Mouse (Mus musculus): ENCODE data around the gene Mob3a.
A peak's percentile ranks its signal among the peaks of the same experiment; 100 is the strongest.

Gene Mob3a

DNA sequence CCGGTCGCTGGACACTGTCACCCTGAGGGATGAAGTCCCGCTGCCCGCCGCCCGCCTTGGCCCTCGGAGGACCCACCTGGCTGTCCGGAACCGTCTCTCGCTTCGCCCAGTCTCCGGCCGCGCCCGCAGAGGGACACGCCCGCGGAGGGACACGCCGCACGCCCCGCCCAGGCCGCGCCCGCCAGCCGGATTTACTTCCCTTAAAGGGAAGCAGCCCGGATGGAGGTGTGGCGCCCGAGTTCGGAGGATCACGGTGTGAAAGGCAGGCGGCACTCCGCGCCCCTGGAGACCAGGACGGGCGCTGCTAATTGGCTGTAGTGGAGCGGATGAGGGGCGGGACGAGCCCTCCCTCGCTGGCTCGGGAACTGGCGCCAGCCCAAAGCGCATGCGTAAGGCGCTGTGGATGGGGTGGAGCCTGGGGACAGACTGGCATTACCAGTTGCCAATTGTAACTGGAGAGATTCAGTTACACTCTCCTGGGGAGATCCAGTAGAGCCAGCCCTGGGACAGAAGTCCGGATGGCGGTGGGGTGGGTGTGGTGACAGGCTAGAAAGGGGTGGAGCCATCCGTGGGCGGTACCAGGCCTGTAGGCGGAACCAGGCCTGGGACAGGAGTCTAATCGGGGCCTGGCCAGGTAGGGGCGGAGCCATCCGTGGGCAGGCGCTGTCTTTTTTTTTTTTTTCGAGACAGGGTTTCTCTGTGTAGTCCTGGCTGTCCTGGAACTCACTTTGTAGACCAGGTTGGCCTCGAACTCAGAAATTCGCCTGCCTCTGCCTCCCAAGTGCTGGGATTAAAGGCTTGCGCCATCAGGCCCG is at the start of gene Mob3a, which contains the start of gene Izumo4:
Gene Mob3a, minus strand, starts transcription at position 257 of the 815 bp plus-strand sequence.
Gene Izumo4, plus strand, starts transcription at position 464 of the 815 bp plus-strand sequence.
- DNase-seq, result peak; percentile 99

GRCm38 (mm10) chr10:80751188-80751832 is 49.5 kb upstream of the Mob3a start:
- peak; percentile 41 for DNase-seq

DNA sequence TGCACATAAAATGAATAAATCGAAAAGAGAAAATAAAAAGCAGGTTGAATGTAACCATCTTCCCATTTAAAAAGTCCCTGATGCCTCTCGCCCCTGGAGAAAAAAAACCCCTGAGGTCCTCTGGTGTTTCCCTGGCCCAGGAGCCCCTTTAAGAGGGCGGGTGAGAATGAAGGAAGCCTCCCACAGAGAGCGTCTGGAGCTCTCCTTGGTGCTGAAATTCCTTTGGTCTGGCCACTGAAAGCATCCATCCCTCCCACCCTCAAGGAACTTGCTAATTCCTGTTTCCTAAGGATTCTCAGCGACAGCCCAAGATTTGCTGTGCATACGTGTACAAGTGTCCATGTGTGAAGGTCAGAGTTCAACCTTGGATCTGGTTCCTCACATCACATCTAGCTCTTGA is 46.8 kb upstream of the Mob3a start:
- DNase-seq, result peak; percentile 65

GRCm38 (mm10) chr10:80747410-80747809 is 45.6 kb upstream of the Mob3a start:
- DNase-seq, result peak; percentile 86

DNA sequence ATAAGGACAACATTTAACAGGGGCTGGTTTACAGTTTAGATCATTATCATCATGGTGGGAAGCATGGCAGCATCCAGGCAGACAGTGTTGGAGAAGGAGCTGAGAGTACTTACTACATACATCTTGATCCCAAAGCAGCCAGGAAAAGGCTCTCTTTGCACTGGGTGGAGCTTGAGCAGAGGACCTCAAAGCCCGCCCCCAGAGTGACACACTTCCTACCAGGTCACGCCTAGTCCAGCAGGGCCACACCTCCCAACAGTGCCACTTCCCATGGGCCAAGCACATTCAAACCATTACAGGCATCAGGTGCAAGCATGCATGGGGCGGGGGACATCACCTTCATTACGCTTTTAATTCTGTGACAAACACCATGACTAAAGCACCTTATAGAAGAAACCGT is 42.5 kb upstream of the Mob3a start:
- peak; percentile 86 for DNase-seq

DNA sequence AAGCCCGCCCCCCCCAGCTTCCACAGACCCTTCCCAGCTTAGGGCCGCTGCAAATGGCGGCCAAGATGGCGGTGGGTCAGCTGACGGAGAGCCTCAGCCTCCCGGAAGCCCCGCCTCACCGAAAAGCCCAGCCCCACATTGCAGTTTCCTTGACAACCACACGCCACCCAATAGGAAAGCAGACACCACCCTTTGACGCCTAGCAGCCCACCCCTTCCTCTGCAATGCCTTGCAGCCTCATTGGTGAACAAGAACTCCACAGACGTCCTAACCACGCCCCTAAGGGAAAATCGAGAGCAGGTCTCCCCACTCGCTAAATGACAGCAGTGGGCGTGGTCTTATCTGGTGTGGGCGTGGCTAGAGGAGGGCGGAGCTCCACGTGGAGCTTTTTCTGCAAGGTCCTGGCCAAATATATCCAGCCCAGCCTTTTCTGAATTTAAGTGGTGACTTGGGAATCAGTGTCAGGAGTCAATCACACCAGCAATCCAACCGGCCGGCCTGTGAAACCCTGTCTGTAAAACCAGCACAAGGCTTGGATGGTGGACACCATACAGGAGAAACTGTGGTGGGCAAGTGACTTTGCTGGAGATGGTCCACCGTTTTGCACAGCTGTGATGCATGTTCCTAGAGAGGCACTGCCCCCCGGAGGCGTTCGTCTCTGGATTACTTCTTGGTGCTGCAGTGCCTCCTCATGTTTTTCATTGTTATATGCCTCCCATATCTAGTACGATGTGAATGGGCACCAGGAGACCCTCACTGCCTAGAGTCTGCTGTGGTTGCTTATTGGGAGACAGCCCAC is 40.6 kb upstream of the Mob3a start, which contains the start of gene Ap3d1:
Gene Ap3d1, minus strand, starts transcription at position 85 of the 799 bp plus-strand sequence.
- peak; percentile 98 for DNase-seq

- DNase-seq, result no peak
Measured at GRCm38 (mm10) chr10:80741634-80742179, 39.9 kb upstream of the Mob3a start.

- DNase-seq, result no peak
Measured at GRCm38 (mm10) chr10:80741146-80741545, 39.4 kb upstream of the Mob3a start.

- no peak for DNase-seq
Measured at GRCm38 (mm10) chr10:80738657-80739056, 36.9 kb upstream of the Mob3a start.

GRCm38 (mm10) chr10:80736731-80737130 is 35.0 kb upstream of the Mob3a start:
- DNase-seq, result no peak

DNA sequence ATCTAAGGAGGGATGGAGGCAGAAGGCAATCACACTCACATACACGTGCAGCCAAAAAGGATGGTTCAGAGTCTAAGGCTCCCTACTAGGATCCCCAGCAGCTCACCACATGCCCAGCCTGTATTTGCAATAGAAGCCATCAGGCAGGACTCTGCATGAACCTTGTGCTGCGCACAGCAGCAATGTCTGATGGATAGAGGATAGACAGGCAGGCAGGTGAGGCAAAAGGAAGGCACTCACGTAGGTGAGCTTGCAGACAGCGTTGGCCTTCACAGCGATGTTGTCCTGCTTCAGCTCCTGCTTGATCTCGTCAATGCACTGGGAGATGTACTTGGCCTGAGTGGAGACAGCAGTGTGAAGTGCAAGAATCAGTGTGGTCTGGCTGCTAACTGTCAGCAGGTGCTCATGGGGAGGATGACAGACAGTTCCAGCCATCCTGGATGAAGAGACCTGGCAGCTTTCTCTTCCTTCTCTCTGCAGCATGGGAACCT is 30.9 kb upstream of the Mob3a start:
- DNase-seq, result no peak

DNA sequence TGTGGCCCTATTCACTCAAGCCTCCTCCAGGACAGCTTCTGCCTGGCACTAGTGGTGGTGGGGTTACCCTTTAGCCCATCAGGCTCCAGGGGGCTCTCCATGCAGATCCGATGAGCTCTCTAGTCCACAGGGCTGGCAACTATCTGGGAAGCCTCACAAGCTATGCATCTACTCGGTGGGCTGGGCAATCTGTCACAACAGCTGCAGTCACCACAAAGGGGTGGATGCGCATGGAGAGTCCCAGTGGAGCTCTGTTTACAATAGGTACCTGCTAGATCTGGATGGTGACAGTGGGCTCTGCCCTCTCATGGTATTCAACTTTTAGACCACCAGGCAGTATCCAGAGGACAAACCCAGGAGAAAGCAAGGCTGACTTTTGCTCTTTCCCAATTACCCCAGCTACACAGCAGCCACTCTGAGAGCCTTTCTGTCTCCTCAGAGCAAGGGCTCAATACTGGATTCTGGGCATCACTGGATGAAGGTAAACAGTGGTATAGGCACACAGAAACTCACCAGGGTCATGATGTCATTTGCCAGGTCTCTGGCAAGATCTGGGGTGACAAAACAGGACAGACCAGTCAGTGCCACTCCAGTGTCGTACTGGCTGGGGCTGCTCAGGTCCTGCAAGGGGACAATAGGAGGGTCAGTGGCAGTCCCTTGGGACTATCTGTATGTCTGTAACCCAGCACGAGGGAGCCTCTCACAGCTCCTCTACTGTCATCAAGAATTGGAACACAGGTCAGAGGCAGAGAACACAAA is 25.8 kb upstream of the Mob3a start:
- DNase-seq, result no peak

- no peak for DNase-seq
Measured at GRCm38 (mm10) chr10:80717281-80717680, 15.5 kb upstream of the Mob3a start.

- no peak for DNase-seq
Measured at GRCm38 (mm10) chr10:80710834-80711233, 9.1 kb upstream of the Mob3a start.

GRCm38 (mm10) chr10:80705479-80705878 is 3.7 kb upstream of the Mob3a start:
- no peak for DNase-seq

DNA sequence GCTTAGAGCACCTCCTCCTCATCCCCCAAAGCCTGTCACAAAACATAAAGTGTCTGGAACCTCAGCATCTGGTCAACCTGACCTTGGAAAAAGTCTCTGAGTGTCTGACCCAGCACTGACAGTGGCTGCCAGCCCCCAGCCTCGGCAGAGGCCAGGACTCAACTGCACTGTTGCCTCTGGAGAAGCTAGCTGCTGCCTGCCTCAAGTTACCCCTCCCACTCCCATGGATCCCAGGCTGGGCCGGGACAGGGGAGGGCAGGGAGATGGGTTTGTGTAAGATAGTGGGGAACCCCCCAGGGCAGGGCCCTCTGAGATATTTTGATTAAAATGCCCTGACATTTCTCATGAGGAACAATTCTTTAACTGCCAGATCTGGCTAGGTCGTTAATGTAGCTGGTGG is 3.3 kb upstream of the Mob3a start:
- DNase-seq, result no peak

DNA sequence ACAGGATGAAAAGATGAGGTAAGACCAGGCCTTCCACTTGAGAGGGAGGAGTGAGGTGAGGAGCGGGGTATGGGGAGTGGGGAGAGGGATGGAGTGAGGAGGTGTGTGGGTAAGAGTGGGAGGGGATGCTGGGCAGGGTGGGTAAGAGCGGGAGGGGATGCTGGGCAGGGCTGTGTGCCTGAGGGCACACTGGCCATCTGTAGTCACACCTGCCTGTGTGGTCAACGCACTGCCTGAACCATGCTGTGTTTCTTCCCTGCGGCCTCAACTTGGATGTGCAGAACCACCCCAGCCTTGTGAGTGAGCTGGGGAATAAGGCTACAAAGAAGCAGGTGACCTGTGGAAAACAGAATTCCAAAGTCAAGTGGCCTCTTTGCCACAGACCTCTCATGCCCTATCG is 2.6 kb upstream of the Mob3a start:
- DNase-seq, result no peak

GRCm38 (mm10) chr10:80703643-80704042 is 1.9 kb upstream of the Mob3a start:
- no peak for DNase-seq

DNA sequence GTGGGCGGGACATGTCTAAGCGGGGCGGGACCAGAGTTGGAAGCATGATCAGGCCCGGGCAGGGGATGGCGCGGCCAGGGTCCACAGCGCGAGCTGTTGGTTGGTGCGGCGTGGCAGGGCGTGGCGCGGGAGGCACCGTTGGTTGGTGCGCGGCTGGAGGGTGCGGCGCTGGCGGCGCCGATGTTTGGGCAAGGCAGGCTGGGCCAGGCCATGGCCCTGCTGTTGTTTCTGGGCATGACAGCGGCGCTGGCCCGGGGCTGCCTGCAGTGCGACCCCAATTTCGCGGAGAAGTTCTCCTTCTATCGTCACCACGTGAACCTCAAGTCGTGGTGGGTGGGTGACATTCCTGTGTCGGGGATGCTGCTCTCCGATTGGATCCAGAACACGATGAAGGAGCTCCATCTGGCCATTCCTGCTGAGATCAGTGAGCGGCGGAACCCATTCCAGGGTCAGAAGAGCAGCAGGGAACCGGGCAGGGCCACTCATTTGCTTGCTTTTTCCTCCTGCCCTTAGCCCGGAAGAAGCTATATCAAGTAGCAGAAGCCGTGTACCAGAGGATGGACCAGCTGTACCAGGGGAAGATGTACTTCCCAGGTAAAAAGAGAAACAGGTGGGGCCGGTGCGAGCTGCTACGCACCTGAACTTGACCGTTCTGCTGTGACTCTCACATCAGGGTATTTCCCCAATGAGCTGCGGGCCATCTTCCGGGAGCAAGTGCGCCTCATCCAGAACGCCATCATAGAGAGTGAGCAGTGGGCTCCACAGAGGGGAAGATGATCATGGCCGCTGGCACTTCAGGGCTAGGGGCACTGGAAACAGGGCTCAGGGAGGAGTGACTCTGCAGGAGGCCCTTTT is 986 bp upstream of the Mob3a start:
- DNase-seq, result peak; percentile 98

- DNase-seq, result no peak
Measured at GRCm38 (mm10) chr10:80700732-80701131, 1.0 kb downstream of the Mob3a start.

DNA sequence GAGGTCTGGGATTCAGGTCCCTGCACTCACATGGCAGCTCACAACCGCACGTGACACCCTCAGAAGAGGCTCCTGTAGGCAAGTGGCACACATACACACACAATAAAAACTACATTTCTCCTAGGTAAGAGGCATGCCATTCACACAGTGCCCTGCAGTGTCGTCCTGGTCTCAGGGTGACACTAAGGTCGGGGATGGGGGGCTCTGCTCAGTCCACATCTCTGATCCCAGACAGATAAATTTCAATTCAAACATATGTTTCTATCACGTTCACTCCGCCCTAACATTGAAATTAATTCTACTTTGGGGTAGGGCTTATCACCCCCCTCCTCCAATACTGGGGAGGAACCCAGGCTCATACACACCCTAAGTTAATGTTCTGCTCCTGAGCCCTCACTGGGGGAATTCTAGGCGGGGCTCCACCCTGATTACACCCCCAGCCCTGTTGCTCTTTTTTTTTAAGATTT is 1.7 kb downstream of the Mob3a start:
- no peak for DNase-seq

Measured in liver (tissue).